Mouse (Mus musculus): ENCODE results near the gene Ahdc1. TPM values are rescaled to one million over a fixed set of nuclear protein-coding genes. Genes with fewer than 3 reads are reported as not detected.
A peak's percentile ranks its signal among the peaks of the same experiment; 100 is the strongest.

Gene Ahdc1
- polyA plus RNA-seq, 1 experiment from 2014 or later: 8.0 TPM

DNA sequence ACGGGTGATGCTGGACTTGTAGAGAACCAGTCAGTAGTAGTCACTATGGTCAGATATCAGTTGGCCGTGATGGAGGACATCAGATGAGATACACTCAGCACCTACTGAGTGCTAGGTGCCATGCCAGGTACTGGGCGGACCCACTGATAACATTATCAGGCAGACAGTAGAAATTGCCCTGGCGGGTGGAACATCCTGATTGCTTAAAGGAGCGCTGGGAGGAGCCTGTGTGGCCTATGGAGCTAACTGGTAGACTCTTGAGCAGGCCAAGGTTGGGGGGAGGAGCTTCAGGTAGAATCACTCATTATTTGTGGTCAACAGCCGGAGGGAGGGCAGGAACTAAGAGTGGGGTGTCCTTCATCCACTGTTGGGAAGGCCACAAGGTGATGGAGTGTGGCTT lies 17.1 kb downstream of the Ahdc1 start:
- Histone ChIP-seq H3K27ac (ENCODE audit: low read length) (no peak overlapping the region), H3K36me3 (ENCODE audit: control insufficient read depth, insufficient read depth, low read length) (no peaks in the 10 kb centered on the region), H3K4me3 (ENCODE audit: low read length) (no peak overlapping the region), H3K4me2 (ENCODE audit: low read depth, low read length) (no peak overlapping the region), H3K27me3 (ENCODE audit: control insufficient read depth, insufficient read depth, low read depth, low read length) (no peaks in the 10 kb centered on the region), H3K9ac (ENCODE audit: low read length) (no peak overlapping the region), H3K9me3 (ENCODE audit: control insufficient read depth, low read length) (no peaks in the 10 kb centered on the region), H3K4me1 (replicated peaks; ENCODE audit: control insufficient read depth, insufficient read depth, low read length) (peaks cover 31% of the 10 kb centered on the region)
- 83% methylated on average over 6 of the region's 6 CpGs for WGBS
- ATAC-seq (ENCODE audit: low read depth): no peak

- WGBS: 76% methylated on average over 6 of the region's 6 CpGs
- no peak for ATAC-seq (ENCODE audit: low read depth)
- Histone ChIP-seq H3K9me3 (ENCODE audit: control insufficient read depth, low read length) (no peaks in the 10 kb centered on the region), H3K36me3 (ENCODE audit: control insufficient read depth, insufficient read depth, low read length) (no peaks in the 10 kb centered on the region), H3K4me2 (ENCODE audit: low read depth, low read length) (no peak overlapping the region), H3K27ac (ENCODE audit: low read length) (no peak overlapping the region), H3K4me3 (ENCODE audit: low read length) (no peak overlapping the region), H3K27me3 (ENCODE audit: control insufficient read depth, insufficient read depth, low read depth, low read length) (no peaks in the 10 kb centered on the region), H3K9ac (ENCODE audit: low read length) (no peak overlapping the region), H3K4me1 (replicated peaks; ENCODE audit: control insufficient read depth, insufficient read depth, low read length) (peaks cover 24% of the 10 kb centered on the region)
Observed at GRCm38 (mm10) chr4:133028875-133029274, 17.8 kb downstream of the Ahdc1 start.

DNA sequence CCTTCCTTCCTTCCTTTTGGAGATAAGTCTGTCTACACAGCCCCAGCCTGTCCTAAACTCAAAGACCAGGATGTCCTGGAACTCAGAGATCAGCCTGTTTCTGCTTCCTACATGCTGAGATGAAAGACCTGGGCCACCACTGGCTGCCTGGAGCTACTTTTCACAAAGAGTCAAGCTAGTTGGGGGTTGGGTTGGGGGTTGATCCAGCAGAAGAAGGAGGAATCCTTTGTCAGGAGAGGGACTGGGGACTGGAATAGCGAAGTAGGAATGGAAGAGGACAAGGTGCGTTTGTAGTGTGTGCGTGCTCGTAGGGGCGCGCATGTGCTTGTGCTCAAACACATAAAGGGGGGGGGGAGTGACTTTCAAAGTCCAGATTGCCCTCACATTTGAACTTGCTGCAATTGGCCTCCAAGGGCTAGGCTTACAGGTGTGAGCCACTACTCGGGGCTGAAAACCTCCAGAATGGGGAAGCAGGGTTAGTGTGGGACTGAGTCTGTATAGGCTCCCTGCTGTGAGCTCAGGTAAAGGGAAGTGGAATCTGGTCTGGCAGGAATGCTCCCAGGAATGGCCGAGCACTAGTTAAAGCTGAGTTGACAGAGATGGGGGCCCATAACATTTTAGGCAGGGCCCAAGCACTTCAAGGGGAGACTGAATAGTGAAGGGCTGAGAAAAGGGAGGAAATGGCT lies 21.5 kb downstream of the Ahdc1 start:
- no peaks in the 10 kb centered on the region for H3K36me3 ChIP-seq (ENCODE audit: control insufficient read depth, insufficient read depth, low read length)
- H3K4me3 ChIP-seq (ENCODE audit: low read length): no peak overlapping the region
- no peak overlapping the region for H3K27ac ChIP-seq (ENCODE audit: low read length)
- peaks cover 9% of the 10 kb centered on the region for H3K4me1 ChIP-seq (replicated peaks; ENCODE audit: control insufficient read depth, insufficient read depth, low read length)
- no peak for ATAC-seq (ENCODE audit: low read depth)
- 78% methylated on average over 8 of the region's 8 CpGs for WGBS
- no peak overlapping the region for H3K9ac ChIP-seq (ENCODE audit: low read length)
- no peaks in the 10 kb centered on the region for H3K9me3 ChIP-seq (ENCODE audit: control insufficient read depth, low read length)
- H3K4me2 ChIP-seq (ENCODE audit: low read depth, low read length): no peak overlapping the region
- no peaks in the 10 kb centered on the region for H3K27me3 ChIP-seq (ENCODE audit: control insufficient read depth, insufficient read depth, low read depth, low read length)

DNA sequence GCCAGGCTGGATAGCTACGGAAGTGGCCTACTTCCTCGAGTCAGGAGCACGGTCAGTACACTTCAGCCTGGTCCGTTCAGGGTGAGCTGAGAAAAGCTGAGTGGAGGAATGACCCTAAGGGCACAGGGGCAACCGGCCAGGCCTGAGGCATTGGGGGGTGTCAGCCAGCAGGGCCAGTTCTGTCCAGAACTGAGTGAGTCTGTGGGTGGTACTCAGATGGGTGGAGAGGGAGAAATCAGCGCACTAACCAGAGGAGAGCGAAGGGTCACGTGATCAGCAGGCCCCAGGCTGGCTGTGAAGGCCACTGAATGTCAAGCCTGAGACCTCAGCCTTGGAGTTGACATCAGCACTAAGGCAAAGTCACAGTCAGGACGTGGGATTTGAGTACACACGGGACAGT lies 23.4 kb downstream of the Ahdc1 start:
- peaks cover 18% of the 10 kb centered on the region for H3K4me1 ChIP-seq (replicated peaks; ENCODE audit: control insufficient read depth, insufficient read depth, low read length)
- H3K4me3 ChIP-seq (ENCODE audit: low read length): no peak overlapping the region
- no peak for ATAC-seq (ENCODE audit: low read depth)
- whole genome bisulfite sequencing: 65% methylated on average over 10 of the region's 10 CpGs
- H3K27ac ChIP-seq (ENCODE audit: low read length): no peak overlapping the region
- no peaks in the 10 kb centered on the region for H3K9me3 ChIP-seq (ENCODE audit: control insufficient read depth, low read length)
- H3K9ac ChIP-seq (ENCODE audit: low read length): no peak overlapping the region
- H3K4me2 ChIP-seq (ENCODE audit: low read depth, low read length): no peak overlapping the region
- no peaks in the 10 kb centered on the region for H3K27me3 ChIP-seq (ENCODE audit: control insufficient read depth, insufficient read depth, low read depth, low read length)
- no peaks in the 10 kb centered on the region for H3K36me3 ChIP-seq (ENCODE audit: control insufficient read depth, insufficient read depth, low read length)

GRCm38 (mm10) chr4:133035446-133035845 lies 24.4 kb downstream of the Ahdc1 start:
- Histone ChIP-seq H3K27me3 (ENCODE audit: control insufficient read depth, insufficient read depth, low read depth, low read length) (no peaks in the 10 kb centered on the region), H3K4me2 (ENCODE audit: low read depth, low read length) (no peak overlapping the region), H3K4me1 (replicated peaks; ENCODE audit: control insufficient read depth, insufficient read depth, low read length) (peaks cover 24% of the 10 kb centered on the region), H3K27ac (ENCODE audit: low read length) (no peak overlapping the region), H3K9ac (ENCODE audit: low read length) (no peak overlapping the region), H3K4me3 (ENCODE audit: low read length) (no peak overlapping the region), H3K9me3 (ENCODE audit: control insufficient read depth, low read length) (no peaks in the 10 kb centered on the region), H3K36me3 (ENCODE audit: control insufficient read depth, insufficient read depth, low read length) (no peaks in the 10 kb centered on the region)
- WGBS: 85% methylated on average over 1 of the region's 1 CpGs
- ATAC-seq (ENCODE audit: low read depth): no peak

- no peak overlapping the region for H3K27ac ChIP-seq (ENCODE audit: low read length)
- H3K36me3 ChIP-seq (ENCODE audit: control insufficient read depth, insufficient read depth, low read length): no peaks in the 10 kb centered on the region
- ATAC-seq (ENCODE audit: low read depth): no peak
- H3K4me2 ChIP-seq (ENCODE audit: low read depth, low read length): no peak overlapping the region
- H3K4me1 ChIP-seq (replicated peaks; ENCODE audit: control insufficient read depth, insufficient read depth, low read length): peaks cover 29% of the 10 kb centered on the region
- no peak overlapping the region for H3K9ac ChIP-seq (ENCODE audit: low read length)
- no peak overlapping the region for H3K4me3 ChIP-seq (ENCODE audit: low read length)
- no peaks in the 10 kb centered on the region for H3K27me3 ChIP-seq (ENCODE audit: control insufficient read depth, insufficient read depth, low read depth, low read length)
- no peaks in the 10 kb centered on the region for H3K9me3 ChIP-seq (ENCODE audit: control insufficient read depth, low read length)
- 58% methylated on average over 3 of the region's 3 CpGs for WGBS
Observed at GRCm38 (mm10) chr4:133035946-133036345, 24.9 kb downstream of the Ahdc1 start.

- Histone ChIP-seq H3K9ac (ENCODE audit: low read length) (no peak overlapping the region), H3K9me3 (ENCODE audit: control insufficient read depth, low read length) (no peaks in the 10 kb centered on the region), H3K4me1 (replicated peaks; ENCODE audit: control insufficient read depth, insufficient read depth, low read length) (peaks cover 42% of the 10 kb centered on the region), H3K36me3 (ENCODE audit: control insufficient read depth, insufficient read depth, low read length) (no peaks in the 10 kb centered on the region), H3K4me2 (ENCODE audit: low read depth, low read length) (no peak overlapping the region), H3K27ac (ENCODE audit: low read length) (no peak overlapping the region), H3K27me3 (ENCODE audit: control insufficient read depth, insufficient read depth, low read depth, low read length) (no peaks in the 10 kb centered on the region), H3K4me3 (ENCODE audit: low read length) (no peak overlapping the region)
- no peak for ATAC-seq (ENCODE audit: low read depth)
- WGBS: 34% methylated on average over 9 of the region's 9 CpGs
Observed at GRCm38 (mm10) chr4:133037293-133037692, 26.2 kb downstream of the Ahdc1 start.

- Histone ChIP-seq H3K36me3 (ENCODE audit: control insufficient read depth, insufficient read depth, low read length) (no peaks in the 10 kb centered on the region), H3K4me1 (replicated peaks; ENCODE audit: control insufficient read depth, insufficient read depth, low read length) (peaks cover 48% of the 10 kb centered on the region), H3K4me2 (ENCODE audit: low read depth, low read length) (peak overlapping the region; percentile 100), H3K27ac (ENCODE audit: low read length) (no peak overlapping the region), H3K4me3 (ENCODE audit: low read length) (peak overlapping the region; percentile 66), H3K9ac (ENCODE audit: low read length) (peak overlapping the region; percentile 82; the same call in 1 of the 2 replicates), H3K27me3 (ENCODE audit: control insufficient read depth, insufficient read depth, low read depth, low read length) (no peaks in the 10 kb centered on the region), H3K9me3 (ENCODE audit: control insufficient read depth, low read length) (no peaks in the 10 kb centered on the region)
- WGBS: 31% methylated on average over 6 of the region's 6 CpGs
- no peak for ATAC-seq (ENCODE audit: low read depth)
Observed at GRCm38 (mm10) chr4:133037798-133038197, 26.7 kb downstream of the Ahdc1 start.

DNA sequence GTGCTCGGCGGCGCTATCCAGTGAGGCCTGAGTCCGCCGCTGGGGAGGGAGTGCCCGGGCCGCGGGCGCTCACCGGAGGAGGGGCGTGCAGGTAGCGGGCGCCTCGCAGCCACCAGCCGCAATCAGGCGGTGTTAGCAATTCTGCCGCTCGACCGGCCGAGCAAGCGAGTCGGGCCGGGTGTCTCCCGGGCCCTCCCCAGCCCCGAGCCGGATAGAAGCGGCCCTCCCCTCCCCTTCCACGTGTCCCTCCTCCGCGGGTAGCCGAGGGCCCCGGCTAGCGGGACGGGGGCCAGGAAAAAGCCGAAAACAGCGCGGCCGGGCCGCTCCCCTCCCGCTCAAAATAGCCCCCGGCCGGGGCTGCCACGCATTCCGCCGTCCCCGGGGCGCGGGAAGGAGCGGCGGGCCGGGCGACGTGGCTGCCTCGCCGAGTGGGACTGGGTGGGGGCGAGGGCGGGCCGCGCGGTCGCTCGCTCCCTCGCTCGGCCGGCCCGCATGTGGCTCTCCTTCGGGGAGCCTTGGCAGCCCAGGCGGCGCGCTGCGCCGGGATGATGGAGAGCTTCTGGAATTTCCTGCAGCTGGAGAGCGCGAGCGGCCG lies 27.6 kb downstream of the Ahdc1 start:
- Histone ChIP-seq H3K4me3 (ENCODE audit: low read length) (peak overlapping the region; percentile 66), H3K4me2 (ENCODE audit: low read depth, low read length) (peak overlapping the region; percentile 100), H3K4me1 (replicated peaks; ENCODE audit: control insufficient read depth, insufficient read depth, low read length) (peaks cover 56% of the 10 kb centered on the region), H3K9me3 (ENCODE audit: control insufficient read depth, low read length) (no peaks in the 10 kb centered on the region), H3K27ac (ENCODE audit: low read length) (peak overlapping the region; percentile 96), H3K27me3 (ENCODE audit: control insufficient read depth, insufficient read depth, low read depth, low read length) (no peaks in the 10 kb centered on the region), H3K9ac (ENCODE audit: low read length) (peak overlapping the region; percentile 82), H3K36me3 (ENCODE audit: control insufficient read depth, insufficient read depth, low read length) (no peaks in the 10 kb centered on the region)
- ATAC-seq (ENCODE audit: low read depth): peak; percentile 75
- 1% methylated on average over 49 of the region's 76 CpGs for WGBS
